Mouse (Mus musculus) limb, embryonic 14.5 days (tissue): ENCODE measurements around the gene Sigmar1. TPM values are rescaled to one million over a fixed set of nuclear protein-coding genes. Genes with fewer than 3 reads are reported as not detected.
A peak's percentile ranks its signal among the peaks of the same experiment; 100 is the strongest.
"Not testable (repeated sequence)": the region's sequence is repeated elsewhere in the genome, so short reads cannot be mapped to it uniquely, and the experiment has no call there.

ENCODE experiments used
- ATAC-seq: fragments of 200-750 bp; cut with Nextera tagmentation; 2 replicates; pipeline ENCODE4 v1.8.0; 2017; ENCODE audit warnings: low read depth, moderate number of reproducible peaks, moderate TSS enrichment; ENCODE audit not compliant: low FRiP score
- DNase-seq: peaks from one replicate; pipeline ENCODE4 v3.0.0-alpha.2; 2015; ENCODE audit warnings: low spot score
- H3K27ac ChIP-seq: fragments of 300-500 bp; sonication (generic); replicated peaks from 2 replicates; pipeline ENCODE4 v1.5.1; 2014; ENCODE audit warnings: low read depth, mild to moderate bottlenecking, low read length, moderate library complexity, mixed read lengths
- H3K27me3 ChIP-seq: fragments of 300-500 bp; sonication (generic); 2 replicates; pipeline ENCODE4 v1.6.1; 2014; ENCODE audit warnings: low read length, mixed read lengths; ENCODE audit not compliant: control insufficient read depth, insufficient read depth
- H3K36me3 ChIP-seq: fragments of 300-500 bp; sonication (generic); 2 replicates; pipeline ENCODE4 v1.6.1; 2014; ENCODE audit warnings: mild to moderate bottlenecking, low read length, moderate library complexity, mixed read lengths; ENCODE audit not compliant: control insufficient read depth, insufficient read depth
- H3K4me1 ChIP-seq: fragments of 300-500 bp; sonication (generic); 2 replicates; pipeline ENCODE4 v1.6.1; 2014; ENCODE audit warnings: antibody characterized with exemption, low read length, mixed read lengths; ENCODE audit not compliant: control insufficient read depth, insufficient read depth
- H3K4me2 ChIP-seq: fragments of 300-500 bp; sonication (generic); replicated peaks from 2 replicates; pipeline ENCODE4 v1.6.1; 2014; ENCODE audit warnings: low read depth, mild to moderate bottlenecking, low read length, moderate library complexity; ENCODE audit not compliant: severe bottlenecking
- H3K4me3 ChIP-seq: fragments of 300-500 bp; sonication (generic); replicated peaks from 2 replicates; pipeline ENCODE4 v1.5.1; 2014; ENCODE audit warnings: low read length
- H3K9ac ChIP-seq: fragments of 300-500 bp; sonication (generic); 2 replicates; pipeline ENCODE4 v1.6.1; 2014; ENCODE audit warnings: mild to moderate bottlenecking, low read depth, low read length, moderate library complexity; ENCODE audit not compliant: severe bottlenecking
- H3K9me3 ChIP-seq: fragments of 300-500 bp; sonication (generic); 2 replicates; pipeline ENCODE4 v1.6.1; 2016; ENCODE audit warnings: low read length; ENCODE audit not compliant: control insufficient read depth
- POLR2A ChIP-seq: fragments of 200-500 bp; IDR thresholded peaks from 2 replicates; pipeline ENCODE4 v1.8.0; 2012; ENCODE audit warnings: inconsistent platforms, mild to moderate bottlenecking, moderate library complexity, borderline replicate concordance; ENCODE audit not compliant: insufficient read depth, insufficient read length; ENCODE audit errors: extremely low read depth
- WGBS: fragments of 180-500 bp; shearing (Covaris S2); extraction: QIAGEN DNeasy Blood & Tissue Kit; methylation state at CpG from one replicate; pipeline ENCODE4 v1.1.7; 2014; 5-methylcytosine and 5-hydroxymethylcytosine counted together
- polyA plus RNA-seq, 2 experiments: library from polyadenylated mRNA; depleted of rRNA in 1 of 2; stranded (reverse) in 1 of 2; unstranded in 1 of 2; fragments of >200 nt; fragmentation: Nextera tagmentation in 1 of 2; extraction: Ambion mirVana in 1 of 2; gene quantifications; 2 replicates each; pipeline versions ENCODE4 v1.2.1 to v1.2.3; 2012 to 2014

The Sigmar1 gene
- polyA plus RNA-seq, 2 experiments, result 79.2 to 88.9 TPM

DNA sequence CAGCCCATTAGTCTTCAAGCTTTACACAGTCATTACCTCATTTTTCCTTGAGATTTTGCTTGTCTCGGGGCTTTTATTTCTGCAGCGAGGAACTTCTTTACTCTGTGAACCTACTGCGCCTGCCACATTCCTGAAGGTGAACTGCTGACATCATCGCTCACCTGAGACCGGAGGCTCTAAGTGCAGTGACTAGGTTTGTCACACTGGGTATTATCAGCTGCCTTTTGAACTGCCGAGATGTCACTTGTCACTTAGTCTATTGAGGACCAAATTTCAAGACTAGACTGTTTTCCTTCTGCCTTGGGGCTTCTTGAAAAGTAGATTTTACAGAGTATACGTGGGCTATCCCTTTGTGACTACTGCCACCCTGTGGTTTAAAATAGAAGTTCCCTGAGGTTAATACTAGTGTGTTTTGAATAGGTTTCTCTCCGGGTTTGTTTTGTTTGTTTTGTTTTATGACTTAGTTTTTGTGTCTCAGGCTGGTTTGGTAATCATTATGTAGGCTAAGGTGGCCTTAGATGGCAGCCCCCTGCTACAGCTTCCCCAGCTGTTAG, 47.7 kb downstream of the Sigmar1 start:
- DNase-seq (peak; percentile 75), ATAC-seq (peak; percentile 46; the same call in 1 of the 2 replicates)
- Histone ChIP-seq H3K36me3 (peaks cover 13% of the 10 kb centered on the region), H3K4me2 (no peak overlapping the region), H3K4me1 (peaks cover 23% of the 10 kb centered on the region), H3K9ac (no peak overlapping the region), H3K27me3 (0 out of 2 replicates have a peak, but pooled peaks cover 18% of the 10 kb centered on the region), H3K27ac (no peak overlapping the region), H3K9me3 (no peaks in the 10 kb centered on the region), H3K4me3 (no peak overlapping the region)
- 38% methylated on average over 8 of the region's 8 CpGs for WGBS
- TF ChIP-seq POLR2A, result no peak

DNA sequence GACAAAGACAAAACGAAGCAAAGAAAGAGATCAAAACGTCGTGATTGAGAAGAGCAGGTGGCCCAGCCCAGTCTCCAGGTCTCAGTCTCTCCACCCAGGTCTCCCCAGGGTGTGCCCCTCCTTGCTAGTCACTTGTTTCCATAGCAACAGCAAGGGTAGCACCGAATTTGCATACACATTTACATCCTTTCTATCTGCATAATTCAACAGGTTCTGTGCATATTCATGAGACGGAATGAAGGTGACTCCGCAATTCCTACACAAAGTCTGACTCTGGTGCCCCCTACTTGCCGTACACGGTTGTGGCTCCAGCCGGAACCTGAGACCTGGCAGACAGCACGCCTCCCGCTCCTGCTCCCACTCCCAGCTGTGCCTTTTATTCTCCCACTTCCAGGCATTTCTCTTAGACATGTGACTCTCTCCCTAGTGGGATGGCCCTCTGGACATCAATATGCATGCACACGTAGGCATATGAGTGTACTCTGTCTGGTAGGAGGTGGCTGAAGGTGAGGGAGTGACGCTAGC, 48.9 kb downstream of the Sigmar1 start:
- no peak for TF ChIP-seq POLR2A
- Histone ChIP-seq H3K27me3 (0 out of 2 replicates have a peak, but pooled peaks cover 18% of the 10 kb centered on the region), H3K36me3 (peaks cover 9% of the 10 kb centered on the region), H3K27ac (no peak overlapping the region), H3K4me3 (no peak overlapping the region), H3K4me2 (no peak overlapping the region), H3K9me3 (no peaks in the 10 kb centered on the region), H3K9ac (no peak overlapping the region), H3K4me1 (peaks cover 17% of the 10 kb centered on the region)
- WGBS, result 2% methylated on average over 13 of the region's 13 CpGs
- DNase-seq, result peak; percentile 73
- ATAC-seq, result peak; percentile 60; the same call in 1 of the 2 replicates

DNA sequence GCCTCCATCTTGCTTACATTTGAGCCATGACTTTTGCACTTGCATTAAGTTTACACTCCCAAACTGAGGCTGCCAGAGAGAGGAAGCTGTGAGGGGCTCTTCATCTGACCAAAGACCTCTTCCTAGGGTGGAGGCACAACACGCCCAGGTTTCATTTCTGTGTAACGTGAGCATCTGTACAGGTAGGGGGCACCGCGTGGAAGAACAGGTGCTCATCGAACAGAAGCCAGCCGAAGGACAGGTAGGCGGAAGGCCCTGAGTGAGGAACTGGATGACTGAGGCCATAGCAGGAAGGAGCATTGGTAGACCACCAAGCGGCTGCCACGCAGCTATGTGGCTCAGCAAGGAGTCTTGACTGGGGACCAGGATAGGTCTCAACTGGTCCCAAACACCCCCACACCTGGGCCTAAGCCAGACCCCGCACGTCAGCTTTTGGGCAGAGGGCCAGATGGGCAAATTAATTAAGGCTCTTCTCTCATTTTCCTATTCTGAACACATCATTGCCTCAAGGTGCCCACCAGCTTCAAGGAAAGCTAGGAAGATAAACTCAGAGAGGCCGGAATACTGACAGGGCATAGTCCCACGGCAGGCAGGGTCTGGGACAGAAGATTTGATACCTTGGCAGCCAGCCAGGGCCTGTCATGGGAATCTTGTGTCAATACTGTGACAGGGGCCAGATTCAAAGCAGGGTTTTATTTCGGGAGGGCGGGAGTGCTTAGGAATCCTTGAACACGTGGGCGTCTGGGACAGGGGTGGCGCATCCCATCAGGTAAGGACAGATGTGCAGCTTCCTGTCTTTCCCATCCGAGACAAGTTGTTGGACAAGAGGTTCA, 49.8 kb downstream of the Sigmar1 start:
- Histone ChIP-seq H3K27ac (no peak overlapping the region), H3K4me3 (no peak overlapping the region), H3K4me2 (no peak overlapping the region), H3K9me3 (no peaks in the 10 kb centered on the region), H3K36me3 (0 out of 2 replicates have a peak, but pooled peaks cover under 1% of the 10 kb centered on the region), H3K27me3 (0 out of 2 replicates have a peak, but pooled peaks cover 18% of the 10 kb centered on the region), H3K4me1 (peaks cover 9% of the 10 kb centered on the region; the same call in 1 of the 2 replicates), H3K9ac (no peak overlapping the region)
- ATAC-seq (no peak), DNase-seq (no peak)
- 62% methylated on average over 19 of the region's 19 CpGs for WGBS
- no peak for TF ChIP-seq POLR2A

DNA sequence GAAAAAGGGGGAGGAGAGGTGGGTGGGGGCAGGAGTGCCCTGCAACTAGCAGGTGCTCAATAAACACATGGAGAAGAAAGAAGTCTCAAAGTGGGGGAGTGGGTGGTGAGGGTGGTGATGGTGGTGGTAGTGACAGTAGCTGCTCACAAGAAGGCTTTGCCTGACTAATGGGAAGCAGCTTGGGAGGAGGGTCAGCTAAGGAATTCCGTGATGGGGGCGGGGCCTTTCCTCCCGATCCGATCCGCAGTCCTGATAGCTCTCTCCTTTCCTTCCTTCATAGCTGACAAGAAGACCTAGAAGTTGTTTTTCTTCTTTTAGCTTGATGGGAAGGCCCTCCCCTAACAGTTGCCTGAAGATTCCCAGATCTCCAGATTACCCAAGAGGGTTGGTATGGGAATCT, 51.3 kb downstream of the Sigmar1 start:
- ATAC-seq, result no peak
- TF ChIP-seq POLR2A, result no peak
- Histone ChIP-seq H3K36me3 (no peaks in the 10 kb centered on the region), H3K27ac (no peak overlapping the region), H3K27me3 (0 out of 2 replicates have a peak, but pooled peaks cover 18% of the 10 kb centered on the region), H3K4me3 (no peak overlapping the region), H3K4me2 (no peak overlapping the region), H3K9me3 (no peaks in the 10 kb centered on the region), H3K9ac (no peak overlapping the region), H3K4me1 (peaks cover 9% of the 10 kb centered on the region; the same call in 1 of the 2 replicates)
- DNase-seq, result no peak
- WGBS, result 4% methylated on average over 4 of the region's 5 CpGs

DNA sequence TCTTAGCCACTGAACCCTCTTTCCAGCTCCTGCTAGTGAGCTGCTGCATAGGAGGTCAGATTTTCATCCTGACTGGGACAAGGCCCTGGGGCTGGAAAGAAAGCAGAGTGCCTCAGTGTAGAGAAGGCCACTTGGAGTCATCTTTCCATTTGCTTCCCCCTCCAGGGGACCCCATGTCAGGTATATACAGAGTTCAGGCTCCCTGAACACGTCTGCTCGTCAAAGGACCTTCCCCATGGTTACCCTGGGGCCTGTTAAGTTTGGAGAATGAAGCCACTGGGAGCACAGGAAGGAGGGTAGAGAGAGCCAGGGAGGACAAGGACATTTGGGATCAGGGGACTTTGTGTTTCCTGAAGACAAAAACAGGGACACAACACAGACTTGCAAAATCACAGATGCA, 53.7 kb downstream of the Sigmar1 start:
- not testable (repeated sequence) for H3K36me3 ChIP-seq, H3K4me3 ChIP-seq, ATAC-seq, H3K27ac ChIP-seq, H3K9me3 ChIP-seq, H3K9ac ChIP-seq, DNase-seq, H3K4me2 ChIP-seq, H3K4me1 ChIP-seq
- H3K27me3 ChIP-seq, result 0 out of 2 replicates have a peak, but pooled peaks cover 13% of the 10 kb centered on the region
- WGBS, result 82% methylated on average over 2 of the region's 2 CpGs

DNA sequence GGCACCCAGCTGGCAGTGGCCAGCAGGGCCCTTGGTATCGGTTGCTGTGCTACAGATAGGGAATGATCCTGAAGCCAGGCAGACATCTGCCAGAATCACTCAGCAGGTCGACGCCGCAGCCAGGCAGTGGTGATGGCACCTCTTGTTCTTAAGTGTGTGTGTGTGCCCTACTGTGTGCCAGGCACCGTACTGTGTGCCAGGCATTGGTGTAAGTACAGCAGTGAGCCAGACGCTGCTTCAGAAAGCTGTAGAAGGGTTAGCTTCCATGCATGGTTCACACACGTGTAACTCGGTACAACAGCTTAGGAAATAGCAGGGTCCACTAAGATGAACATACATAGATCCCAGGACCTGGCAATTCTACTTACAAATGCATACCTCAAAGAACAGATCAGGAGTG, 55.7 kb downstream of the Sigmar1 start:
- not testable (repeated sequence) for H3K36me3 ChIP-seq, ATAC-seq, DNase-seq, H3K27ac ChIP-seq, H3K4me2 ChIP-seq, H3K4me3 ChIP-seq, H3K9ac ChIP-seq, H3K9me3 ChIP-seq, H3K4me1 ChIP-seq, H3K27me3 ChIP-seq
- no CpG with 5 or more reads among the region's 8 CpGs for WGBS

DNA sequence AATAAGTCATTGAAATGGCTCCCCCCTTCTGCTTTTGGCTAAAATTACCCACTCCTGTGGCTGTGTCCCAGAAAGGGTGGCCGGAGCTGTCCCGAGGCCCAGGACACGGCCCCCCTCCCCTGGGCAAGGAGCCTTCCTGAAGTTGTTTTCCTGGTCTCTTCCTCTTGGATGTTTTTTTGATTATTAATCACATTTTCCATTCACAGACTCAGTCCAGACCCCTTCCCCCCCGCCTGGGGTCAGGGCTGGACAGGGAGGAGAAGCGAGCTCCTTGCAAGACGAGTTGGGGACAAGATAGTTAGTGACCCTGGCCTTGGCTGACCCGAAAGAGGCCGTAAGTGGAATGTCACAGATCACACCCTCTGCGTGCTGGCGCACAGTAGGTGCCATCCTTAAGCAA, 56.2 kb downstream of the Sigmar1 start, which contains the start of gene Il11ra1:
Gene Il11ra1 (plus strand): TSS at position 207 of the 400 bp plus-strand sequence.
- not testable (repeated sequence) for H3K27me3 ChIP-seq, H3K9me3 ChIP-seq, H3K27ac ChIP-seq, DNase-seq, H3K36me3 ChIP-seq, H3K9ac ChIP-seq, ATAC-seq, H3K4me3 ChIP-seq, H3K4me1 ChIP-seq
- peak within 1 kb of the TSS; percentile 25; the same call in 1 of the 2 replicates for H3K4me2 ChIP-seq
- 74% methylated on average over 8 of the region's 10 CpGs for WGBS
